Mouse (Mus musculus): ENCODE results near the gene Nsd2. TPM values are rescaled to one million over a fixed set of nuclear protein-coding genes. Genes with fewer than 3 reads are reported as not detected.

Gene Nsd2
- polyA plus RNA-seq, 1 experiment from 2014 or later, result 70.5 TPM

- WGBS, result 28% methylated on average over 9 of the region's 9 CpGs
- Histone ChIP-seq H3K4me2 (peak overlapping the region; percentile 83), H3K36me3 (no peaks in the 10 kb centered on the region), H3K27ac (peak overlapping the region; percentile 96), H3K9me3 (no peaks in the 10 kb centered on the region), H3K27me3 (no peaks in the 10 kb centered on the region), H3K4me1 (replicated peaks) (peaks cover 27% of the 10 kb centered on the region), H3K4me3 (replicated peaks) (peak overlapping the region; percentile 100), H3K9ac (replicated peaks) (peak overlapping the region; percentile 97)
- peak; percentile 27; the same call in 1 of the 2 replicates for ATAC-seq (ENCODE audit: insufficient number of reproducible peaks, insufficient read depth, low FRiP score, low TSS enrichment, low read depth)
These were observed 1.2 kb upstream of the Nsd2 start for GRCm38 (mm10) chr5:33819141-33819875.

DNA sequence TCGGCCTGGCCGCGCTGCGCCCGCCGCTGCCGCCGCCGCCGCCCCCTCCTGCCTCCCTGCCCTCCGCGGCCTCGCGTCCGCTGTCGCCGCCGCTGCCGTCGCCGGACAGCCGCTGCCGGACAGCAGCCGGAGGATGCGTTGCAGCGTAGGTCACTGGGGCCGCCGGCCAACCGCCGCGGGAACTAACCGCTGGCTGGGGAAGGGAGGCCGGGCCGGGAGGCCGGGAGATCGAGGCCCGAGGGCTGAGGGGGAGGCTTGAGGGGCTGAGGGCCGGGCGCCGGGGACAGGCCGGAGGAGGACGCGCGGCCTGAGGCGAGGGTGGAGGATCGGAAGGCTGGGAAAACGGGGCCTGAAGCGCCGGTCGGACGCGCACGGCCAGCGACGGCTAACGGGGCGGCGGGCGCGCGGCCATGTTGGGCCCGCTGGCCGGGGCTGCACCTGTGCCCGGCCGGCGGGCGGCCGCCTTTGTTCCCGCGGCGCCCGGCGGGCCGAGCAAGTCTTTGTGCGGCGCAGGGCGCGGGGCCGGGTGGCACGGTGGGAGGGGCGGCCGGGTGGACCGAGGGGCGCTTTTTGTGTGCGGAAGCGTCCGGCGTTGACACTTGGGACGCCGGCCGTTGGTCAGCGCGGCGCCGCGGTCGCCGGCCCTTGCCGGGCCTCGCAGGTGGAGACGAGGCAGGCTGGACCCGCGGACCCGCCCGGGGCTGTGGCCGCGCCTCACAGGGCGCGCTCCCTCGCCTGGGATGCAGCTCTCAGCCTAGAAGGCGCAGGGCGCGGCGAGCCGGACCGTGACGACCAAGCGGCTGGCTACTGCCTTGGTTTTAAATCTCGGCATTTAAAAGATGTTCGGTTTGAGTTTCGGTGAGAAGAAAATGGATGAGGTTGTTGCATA is 452 bp downstream of the Nsd2 start:
- Histone ChIP-seq H3K4me3 (replicated peaks) (peak overlapping the region; percentile 100), H3K27ac (peak overlapping the region; percentile 96), H3K9ac (replicated peaks) (peak overlapping the region; percentile 97), H3K9me3 (no peaks in the 10 kb centered on the region), H3K4me2 (peak overlapping the region; percentile 61), H3K27me3 (no peaks in the 10 kb centered on the region), H3K36me3 (no peaks in the 10 kb centered on the region), H3K4me1 (replicated peaks) (peaks cover 31% of the 10 kb centered on the region)
- WGBS, result under 1% methylated on average over 107 of the region's 121 CpGs
- 0 out of 2 replicates have a peak, but pooled peaks have one; percentile 43 for ATAC-seq (ENCODE audit: insufficient number of reproducible peaks, insufficient read depth, low FRiP score, low TSS enrichment, low read depth)

DNA sequence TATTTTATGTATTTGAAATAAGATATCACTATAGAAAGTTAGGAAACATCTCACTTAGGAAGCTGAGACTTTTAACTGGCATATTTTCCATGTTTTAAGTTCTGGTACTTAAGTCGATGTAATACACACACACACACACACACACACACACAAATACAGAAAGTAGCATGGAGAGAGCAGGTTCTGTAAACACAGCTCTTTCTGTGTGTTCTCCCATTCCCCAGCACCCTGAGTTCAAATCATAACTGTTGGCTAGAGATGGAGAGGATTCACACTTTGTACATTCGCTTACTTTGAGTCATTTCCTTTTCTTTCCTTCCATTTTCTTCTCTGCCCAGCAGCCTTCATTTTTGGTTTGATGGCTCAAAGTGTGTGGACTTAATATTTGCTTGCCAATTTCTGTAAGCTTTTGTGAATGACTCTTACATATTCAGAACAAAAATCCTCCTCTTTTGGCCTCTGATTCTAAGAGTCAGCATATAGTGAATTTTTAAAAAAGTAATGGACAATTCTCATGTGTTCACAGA is 1.4 kb downstream of the Nsd2 start:
- no peaks in the 10 kb centered on the region for H3K36me3 ChIP-seq
- peak overlapping the region; percentile 100 for H3K4me3 ChIP-seq (replicated peaks)
- H3K9me3 ChIP-seq, result no peaks in the 10 kb centered on the region
- no peaks in the 10 kb centered on the region for H3K27me3 ChIP-seq
- H3K4me1 ChIP-seq (replicated peaks), result peaks cover 31% of the 10 kb centered on the region
- no peak for ATAC-seq (ENCODE audit: insufficient number of reproducible peaks, insufficient read depth, low FRiP score, low TSS enrichment, low read depth)
- no peak overlapping the region for H3K27ac ChIP-seq
- 41% methylated on average over 2 of the region's 2 CpGs for WGBS
- H3K4me2 ChIP-seq, result peak overlapping the region; percentile 61
- H3K9ac ChIP-seq (replicated peaks), result peak overlapping the region; percentile 97

DNA sequence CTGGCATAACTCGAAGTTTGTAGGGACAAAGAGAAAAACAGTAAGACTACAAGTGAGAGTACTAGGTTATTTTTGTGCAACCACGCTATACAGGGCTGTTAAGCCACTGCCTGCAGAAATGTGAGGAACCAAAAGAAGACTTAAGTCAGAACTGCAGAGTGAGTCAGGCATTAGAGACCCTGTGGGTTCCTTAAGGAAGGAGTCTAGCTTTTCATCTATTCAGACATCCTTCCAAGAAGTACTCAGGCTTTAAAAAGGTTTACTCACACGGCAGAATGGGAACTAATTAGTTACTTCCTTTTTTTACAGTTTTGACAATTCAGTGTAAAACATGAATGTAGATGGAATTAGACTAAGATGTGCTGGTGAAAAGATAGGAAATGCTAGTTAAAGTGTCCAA is 1.9 kb downstream of the Nsd2 start:
- no peak overlapping the region for H3K27ac ChIP-seq
- 39% methylated on average over 3 of the region's 3 CpGs for WGBS
- peaks cover 31% of the 10 kb centered on the region for H3K4me1 ChIP-seq (replicated peaks)
- no peaks in the 10 kb centered on the region for H3K36me3 ChIP-seq
- peak overlapping the region; percentile 100 for H3K4me3 ChIP-seq (replicated peaks)
- no peaks in the 10 kb centered on the region for H3K9me3 ChIP-seq
- ATAC-seq (ENCODE audit: insufficient number of reproducible peaks, insufficient read depth, low FRiP score, low TSS enrichment, low read depth), result no peak
- no peak overlapping the region; the same call in 1 of the 2 replicates for H3K9ac ChIP-seq (replicated peaks)
- H3K4me2 ChIP-seq, result peak overlapping the region; percentile 61
- H3K27me3 ChIP-seq, result no peaks in the 10 kb centered on the region

DNA sequence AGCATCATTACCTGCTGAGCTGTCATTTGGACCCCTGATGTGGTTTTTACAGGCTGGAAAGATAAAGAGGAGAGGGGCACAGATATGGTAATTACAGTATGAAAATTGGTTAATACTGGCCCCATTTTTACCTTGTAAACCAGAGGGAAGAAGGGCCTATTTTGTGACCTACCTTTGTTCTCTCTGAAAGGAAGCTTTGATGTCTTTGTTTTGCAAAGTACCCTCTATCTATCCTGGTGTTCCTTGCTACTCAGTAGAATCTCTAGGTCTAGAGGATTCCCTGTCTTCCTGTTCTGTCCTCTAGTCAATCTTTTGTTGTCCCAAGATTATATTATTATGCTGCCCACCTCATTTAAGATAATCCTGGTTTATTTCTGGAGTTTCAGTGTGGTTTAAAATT is 5.5 kb downstream of the Nsd2 start:
- Histone ChIP-seq H3K27me3 (no peaks in the 10 kb centered on the region), H3K4me3 (replicated peaks) (no peak overlapping the region), H3K4me1 (replicated peaks) (peaks cover 24% of the 10 kb centered on the region), H3K27ac (no peak overlapping the region), H3K36me3 (no peaks in the 10 kb centered on the region), H3K9me3 (no peaks in the 10 kb centered on the region), H3K4me2 (no peak overlapping the region), H3K9ac (replicated peaks) (no peak overlapping the region)
- ATAC-seq (ENCODE audit: insufficient number of reproducible peaks, insufficient read depth, low FRiP score, low TSS enrichment, low read depth), result no peak

DNA sequence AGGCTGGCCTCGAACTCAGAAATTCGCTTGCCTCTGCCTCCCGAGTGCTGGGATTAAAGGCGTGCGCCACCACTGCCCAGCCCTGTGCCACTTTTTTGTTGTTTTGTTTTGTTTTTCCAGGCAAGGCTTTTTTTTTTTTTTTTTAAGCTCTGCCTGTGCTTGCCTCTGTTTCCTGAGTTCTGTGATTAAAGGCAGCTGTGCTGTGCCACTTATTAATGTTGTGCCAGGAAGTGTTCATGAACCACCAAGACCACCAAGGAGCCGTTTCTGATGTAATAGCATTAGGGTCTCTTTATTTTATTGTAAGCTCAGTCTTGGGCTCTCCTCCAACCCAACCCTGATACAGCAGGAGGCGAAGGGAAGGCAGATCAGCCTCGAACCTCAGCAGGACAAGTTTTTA is 7.6 kb downstream of the Nsd2 start:
- WGBS, result 62% methylated on average over 8 of the region's 8 CpGs
- H3K9me3 ChIP-seq, result no peaks in the 10 kb centered on the region
- peaks cover 11% of the 10 kb centered on the region for H3K4me1 ChIP-seq (replicated peaks)
- no peak overlapping the region for H3K4me3 ChIP-seq (replicated peaks)
- H3K27me3 ChIP-seq, result no peaks in the 10 kb centered on the region
- no peak overlapping the region for H3K9ac ChIP-seq (replicated peaks)
- H3K27ac ChIP-seq, result no peak overlapping the region
- no peak overlapping the region for H3K4me2 ChIP-seq
- no peak for ATAC-seq (ENCODE audit: insufficient number of reproducible peaks, insufficient read depth, low FRiP score, low TSS enrichment, low read depth)
- H3K36me3 ChIP-seq, result 0 out of 2 replicates have a peak, but pooled peaks cover 3% of the 10 kb centered on the region

DNA sequence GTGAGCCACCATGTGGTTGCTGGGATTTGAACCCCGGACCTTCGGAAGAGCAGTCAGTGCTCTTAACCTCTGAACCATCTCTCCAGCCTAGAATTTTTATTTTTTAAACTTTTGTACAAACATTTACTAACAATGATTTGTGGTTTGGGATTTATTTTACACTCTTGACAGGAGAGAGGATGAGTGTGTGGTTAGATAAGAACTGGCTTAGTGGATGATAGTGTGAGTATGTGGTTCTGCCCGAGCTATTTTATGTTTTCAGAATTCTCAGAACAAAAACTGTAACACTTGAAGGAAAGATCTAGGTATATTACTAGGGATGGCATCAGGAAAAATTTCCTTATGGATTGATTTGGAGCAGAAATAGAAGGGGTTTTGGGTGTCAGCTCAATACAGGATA is 9.4 kb downstream of the Nsd2 start:
- H3K27me3 ChIP-seq, result no peaks in the 10 kb centered on the region
- no peak overlapping the region for H3K27ac ChIP-seq
- ATAC-seq (ENCODE audit: insufficient number of reproducible peaks, insufficient read depth, low FRiP score, low TSS enrichment, low read depth), result no peak
- WGBS, result 96% methylated on average over 3 of the region's 3 CpGs
- H3K9me3 ChIP-seq, result no peaks in the 10 kb centered on the region
- no peak overlapping the region for H3K4me3 ChIP-seq (replicated peaks)
- no peak overlapping the region for H3K4me2 ChIP-seq
- no peaks in the 10 kb centered on the region for H3K4me1 ChIP-seq (replicated peaks)
- H3K9ac ChIP-seq (replicated peaks), result no peak overlapping the region
- 0 out of 2 replicates have a peak, but pooled peaks cover 6% of the 10 kb centered on the region for H3K36me3 ChIP-seq

DNA sequence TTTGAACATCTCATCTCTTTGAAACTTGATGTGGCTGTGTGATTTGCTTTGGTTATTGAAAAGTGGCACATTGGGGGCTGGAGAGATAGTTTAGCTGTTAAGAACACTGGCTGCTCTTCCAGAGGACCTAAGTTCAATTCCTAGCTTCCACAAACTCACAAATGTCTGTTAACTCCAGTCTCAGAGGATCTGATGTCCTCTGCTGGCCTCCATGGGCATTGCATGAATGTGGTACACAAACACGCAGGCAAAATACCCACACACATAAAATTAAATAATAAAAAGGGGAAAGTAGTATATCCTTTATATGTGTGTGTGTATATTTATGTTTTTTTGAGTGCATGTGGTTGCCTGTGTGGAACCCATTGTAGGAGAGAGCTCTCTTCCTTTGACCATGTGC is 10.3 kb downstream of the Nsd2 start:
- 86% methylated on average over 1 of the region's 1 CpGs for WGBS
- H3K27me3 ChIP-seq, result no peaks in the 10 kb centered on the region
- no peak overlapping the region for H3K4me3 ChIP-seq (replicated peaks)
- no peaks in the 10 kb centered on the region for H3K4me1 ChIP-seq (replicated peaks)
- no peak for ATAC-seq (ENCODE audit: insufficient number of reproducible peaks, insufficient read depth, low FRiP score, low TSS enrichment, low read depth)
- H3K4me2 ChIP-seq, result no peak overlapping the region
- 0 out of 2 replicates have a peak, but pooled peaks cover 6% of the 10 kb centered on the region for H3K36me3 ChIP-seq
- H3K9ac ChIP-seq (replicated peaks), result no peak overlapping the region
- no peaks in the 10 kb centered on the region for H3K9me3 ChIP-seq
- H3K27ac ChIP-seq, result no peak overlapping the region

DNA sequence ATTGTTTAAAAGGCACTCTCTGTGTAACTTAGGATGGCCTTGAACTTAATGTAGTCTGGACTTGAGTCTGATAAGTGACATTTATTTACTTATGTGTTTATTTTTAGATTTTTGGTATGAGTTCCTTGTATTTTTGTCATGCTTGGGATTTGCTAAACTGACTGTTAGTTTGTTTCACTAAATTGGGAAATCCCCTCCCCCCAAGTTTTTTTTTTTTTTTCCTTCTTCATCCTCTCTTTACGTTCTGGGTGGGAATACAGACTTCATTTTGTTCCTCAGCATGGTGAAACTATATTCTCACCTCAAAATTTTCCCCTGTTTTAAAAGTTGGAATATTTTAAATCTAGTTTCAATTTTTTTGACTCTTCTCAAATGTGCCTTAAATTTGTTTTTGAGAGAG is 20.8 kb downstream of the Nsd2 start:
- ATAC-seq (ENCODE audit: insufficient number of reproducible peaks, insufficient read depth, low FRiP score, low TSS enrichment, low read depth), result no peak
- no peaks in the 10 kb centered on the region for H3K27me3 ChIP-seq
- H3K9me3 ChIP-seq, result no peaks in the 10 kb centered on the region
- no peaks in the 10 kb centered on the region for H3K4me1 ChIP-seq (replicated peaks)
- no peak overlapping the region for H3K27ac ChIP-seq
- no peak overlapping the region for H3K4me3 ChIP-seq (replicated peaks)
- H3K4me2 ChIP-seq, result no peak overlapping the region
- WGBS, result 83% methylated on average over 1 of the region's 1 CpGs
- H3K36me3 ChIP-seq, result peaks cover 60% of the 10 kb centered on the region
- no peak overlapping the region for H3K9ac ChIP-seq (replicated peaks)

GRCm38 (mm10) chr5:33842549-33842948 is 22.0 kb downstream of the Nsd2 start:
- Histone ChIP-seq H3K27me3 (no peaks in the 10 kb centered on the region), H3K9ac (replicated peaks) (no peak overlapping the region), H3K4me1 (replicated peaks) (no peaks in the 10 kb centered on the region), H3K9me3 (no peaks in the 10 kb centered on the region), H3K27ac (no peak overlapping the region), H3K4me3 (replicated peaks) (no peak overlapping the region), H3K36me3 (peaks cover 58% of the 10 kb centered on the region), H3K4me2 (no peak overlapping the region)
- ATAC-seq (ENCODE audit: insufficient number of reproducible peaks, insufficient read depth, low FRiP score, low TSS enrichment, low read depth), result no peak
- WGBS, result 94% methylated on average over 4 of the region's 4 CpGs

- Histone ChIP-seq H3K9me3 (no peaks in the 10 kb centered on the region), H3K4me2 (no peak overlapping the region), H3K27ac (no peak overlapping the region), H3K36me3 (peaks cover 67% of the 10 kb centered on the region), H3K27me3 (no peaks in the 10 kb centered on the region), H3K9ac (replicated peaks) (no peak overlapping the region), H3K4me3 (replicated peaks) (no peak overlapping the region), H3K4me1 (replicated peaks) (no peaks in the 10 kb centered on the region)
- 92% methylated on average over 4 of the region's 4 CpGs for WGBS
- no peak for ATAC-seq (ENCODE audit: insufficient number of reproducible peaks, insufficient read depth, low FRiP score, low TSS enrichment, low read depth)
These were observed 30.9 kb downstream of the Nsd2 start for GRCm38 (mm10) chr5:33851466-33851865.

Measured in limb, embryonic 12.5 days (tissue).